Mouse (Mus musculus): Measurements from ENCODE around the gene Pheta1. TPM values are rescaled to one million over a fixed set of nuclear protein-coding genes. Genes with fewer than 3 reads are reported as not detected.
A peak's percentile ranks its signal among the peaks of the same experiment; 100 is the strongest.
"Not testable (repeated sequence)": the region's sequence is repeated elsewhere in the genome, so short reads cannot be mapped to it uniquely, and the experiment has no call there.

Gene Pheta1
- total RNA-seq, 2 experiments from 2014 or later = 4.7 to 6.4 TPM

- peak; percentile 67 for DNase-seq
- H3K27ac ChIP-seq = peak within 1 kb of the TSS; percentile 99
- peak within 1 kb of the TSS; percentile 74 for H3K4me3 ChIP-seq
- 0 out of 2 replicates have a peak, but pooled peaks have one; percentile 3 for TF ChIP-seq CTCF (IDR thresholded peaks at IDR 0.05)
- intact Hi-C loops (cut with DNase I) = loop anchor here (5.0 kb wide), 1 partner anchor 125 kb away; the partner anchor contains the start of gene Atxn2
These were observed 11.1 kb upstream of the Pheta1 start, which contains the start of gene Sh2b3 for GRCm38 (mm10) chr5:121837441-121838340. Sh2b3 (minus strand) TSS chr5:121837646.

- DNase-seq = peak; percentile 73
- TF ChIP-seq CTCF (IDR thresholded peaks at IDR 0.05) = no peak
- peak overlapping the region; percentile 99 for H3K27ac ChIP-seq
- intact Hi-C loops (cut with DNase I) = loop anchor here (5.0 kb wide), 1 partner anchor 126 kb away; the partner anchor contains the start of gene Atxn2
- peak overlapping the region; percentile 74 for H3K4me3 ChIP-seq
These were observed 10.2 kb upstream of the Pheta1 start for GRCm38 (mm10) chr5:121838341-121839127.

- no peak for TF ChIP-seq CTCF (IDR thresholded peaks at IDR 0.05)
- intact Hi-C loops (cut with DNase I) = loop anchor here (5.0 kb wide), 1 partner anchor 127 kb away; the partner anchor contains the start of gene Atxn2
- Histone ChIP-seq H3K27ac (peak overlapping the region; percentile 99), H3K4me3 (peak overlapping the region; percentile 74)
- no peak for DNase-seq
These were observed 9.7 kb upstream of the Pheta1 start for GRCm38 (mm10) chr5:121839128-121839473.

- TF ChIP-seq CTCF (IDR thresholded peaks at IDR 0.05) = no peak
- H3K4me3 ChIP-seq = no peak overlapping the region
- no peak for DNase-seq
- peak overlapping the region; percentile 83 for H3K27ac ChIP-seq
- intact Hi-C loops (cut with DNase I) = loop anchor here (10.0 kb wide), 1 partner anchor 47 kb away; no protein-coding TSS in a partner anchor
These were observed 7.3 kb upstream of the Pheta1 start for GRCm38 (mm10) chr5:121841516-121841915.

- H3K27ac ChIP-seq = peak overlapping the region; percentile 83
- no peak for TF ChIP-seq CTCF (IDR thresholded peaks at IDR 0.05)
- intact Hi-C loops (cut with DNase I) = loop anchor here (1.0 to 10.0 kb wide), 3 partner anchors 27 to 213 kb away; no protein-coding TSS in a partner anchor
These were observed 6.8 kb upstream of the Pheta1 start for GRCm38 (mm10) chr5:121841973-121842372.

GRCm38 (mm10) chr5:121842665-121843118 lies 6.1 kb upstream of the Pheta1 start:
- TF ChIP-seq CTCF (IDR thresholded peaks at IDR 0.05) = no peak; the same call in 1 of the 2 replicates
- Histone ChIP-seq H3K27ac (peak overlapping the region; percentile 83), H3K4me3 (peak overlapping the region; percentile 73)
- intact Hi-C loops (cut with DNase I) = loop anchor here (1.0 to 10.0 kb wide), 3 partner anchors 27 to 214 kb away; no protein-coding TSS in a partner anchor
- DNase-seq = peak; percentile 91

More at GRCm38 (mm10) chr5:121841973-121842372, 6.8 kb upstream of the Pheta1 start:
- no peak overlapping the region; the same call in 1 of the 2 replicates for H3K4me3 ChIP-seq
- DNase-seq = no peak

GRCm38 (mm10) chr5:121843138-121843905 lies 5.5 kb upstream of the Pheta1 start:
- H3K27ac ChIP-seq = peak overlapping the region; percentile 83
- TF ChIP-seq CTCF (IDR thresholded peaks at IDR 0.05) = no peak
- intact Hi-C loops (cut with DNase I) = loop anchor here (2.0 to 10.0 kb wide), 2 partner anchors 49 to 215 kb away; no protein-coding TSS in a partner anchor
- H3K4me3 ChIP-seq = peak overlapping the region; percentile 73
- no peak for DNase-seq

GRCm38 (mm10) chr5:121845361-121845760 lies 3.4 kb upstream of the Pheta1 start:
- no peak for DNase-seq
- intact Hi-C loops (cut with DNase I) = loop anchor here (10.0 kb wide), 1 partner anchor 51 kb away; no protein-coding TSS in a partner anchor
- Histone ChIP-seq H3K27ac (peak overlapping the region; percentile 24; the same call in 1 of the 2 replicates), H3K4me3 (no peak overlapping the region)
- no peak for TF ChIP-seq CTCF (IDR thresholded peaks at IDR 0.05)

GRCm38 (mm10) chr5:121846322-121846721 lies 2.5 kb upstream of the Pheta1 start:
- Histone ChIP-seq H3K27ac (no peak overlapping the region), H3K4me3 (no peak overlapping the region)
- DNase-seq = no peak
- intact Hi-C loops (cut with DNase I) = loop anchor here (10.0 kb wide), 1 partner anchor 52 kb away; no protein-coding TSS in a partner anchor
- no peak for TF ChIP-seq CTCF (IDR thresholded peaks at IDR 0.05)

GRCm38 (mm10) chr5:121847269-121847668 lies 1.5 kb upstream of the Pheta1 start:
- DNase-seq, H3K27ac ChIP-seq, H3K4me3 ChIP-seq: not testable (repeated sequence)
- intact Hi-C loops (cut with DNase I) = loop anchor here (10.0 kb wide), 1 partner anchor 52 kb away; no protein-coding TSS in a partner anchor

GRCm38 (mm10) chr5:121848035-121848519 lies 707 bp upstream of the Pheta1 start:
- peak; percentile 44 for TF ChIP-seq CTCF (IDR thresholded peaks at IDR 0.05)
- H3K4me3 ChIP-seq = peak overlapping the region; percentile 93
- H3K27ac ChIP-seq = peak overlapping the region; percentile 87
- intact Hi-C loops (cut with DNase I) = loop anchor here (10.0 kb wide), 1 partner anchor 53 kb away; no protein-coding TSS in a partner anchor
- peak; percentile 68 for DNase-seq
